Mouse (Mus musculus): Measurements from ENCODE around the gene Slc25a44.

DNA sequence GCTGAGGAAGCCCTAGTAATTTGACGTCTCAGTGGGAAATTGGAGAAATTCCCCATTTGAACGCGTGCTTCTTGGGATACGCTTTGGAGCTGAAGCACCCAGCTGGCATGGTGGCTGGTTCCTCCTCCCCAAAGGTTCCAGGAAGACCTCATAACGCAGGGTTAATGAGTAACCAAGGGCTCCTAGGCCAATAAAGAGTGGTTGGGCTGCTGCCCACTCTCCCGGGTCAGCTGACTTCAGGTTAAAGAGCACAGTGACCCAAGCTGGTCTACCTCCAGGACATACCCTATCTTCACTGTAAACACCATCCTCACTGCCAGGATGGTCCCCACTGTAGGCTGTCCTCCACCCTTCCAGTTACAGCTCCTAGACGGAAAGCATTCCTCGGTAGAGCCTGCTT is 31.4 kb upstream of the Slc25a44 start:
- no peak for TF ChIP-seq POLR2A (IDR thresholded peaks at IDR 0.05; ENCODE audit: insufficient read depth, low read length)
- TF ChIP-seq CTCF (IDR thresholded peaks at IDR 0.05; ENCODE audit: low read depth, low read length), result no peak
- no peak for TF ChIP-seq EP300 (IDR thresholded peaks at IDR 0.05; ENCODE audit: insufficient read depth, low read depth, low read length)

Measured in ES-Bruce4 (cell line).